Mouse (Mus musculus) intestine, embryonic 16.5 days (tissue): Measurements from ENCODE around the gene Adsl. TPM values are rescaled to one million over a fixed set of nuclear protein-coding genes. Genes with fewer than 3 reads are reported as not detected.

Source experiments
- ATAC-seq: fragments of 200-750 bp; cut with Nextera tagmentation; 2 replicates; pipeline ENCODE4 v1.8.0; 2017; ENCODE audit warnings: moderate TSS enrichment, moderate library complexity
- H3K27ac ChIP-seq: fragments of 300-500 bp; sonication (generic); 2 replicates; pipeline ENCODE4 v1.5.1; 2014; ENCODE audit warnings: mild to moderate bottlenecking, low read length
- H3K27me3 ChIP-seq: fragments of 300-500 bp; sonication (generic); replicated peaks from 2 replicates; pipeline ENCODE4 v1.6.1; 2014; ENCODE audit warnings: low read length, control low read depth, mixed read lengths; ENCODE audit not compliant: control insufficient read depth, insufficient read depth
- H3K36me3 ChIP-seq: fragments of 300-500 bp; sonication (generic); 2 replicates; pipeline ENCODE4 v1.6.1; 2014; ENCODE audit warnings: low read length, control low read depth; ENCODE audit not compliant: control insufficient read depth, insufficient read depth
- H3K4me1 ChIP-seq: fragments of 300-500 bp; sonication (generic); 2 replicates; pipeline ENCODE4 v1.6.1; 2014; ENCODE audit warnings: low read length, control low read depth, mixed read lengths; ENCODE audit not compliant: control insufficient read depth, insufficient read depth
- H3K4me2 ChIP-seq: fragments of 300-500 bp; sonication (generic); 2 replicates; pipeline ENCODE4 v1.6.1; 2014; ENCODE audit warnings: low read depth, low read length, control low read depth
- H3K4me3 ChIP-seq: fragments of 300-500 bp; sonication (generic); 2 replicates; pipeline ENCODE4 v1.5.1; 2014; ENCODE audit warnings: mild to moderate bottlenecking, low read length
- H3K9ac ChIP-seq: fragments of 300-500 bp; sonication (generic); 2 replicates; pipeline ENCODE4 v1.6.1; 2014; ENCODE audit warnings: low read depth, low read length
- H3K9me3 ChIP-seq: fragments of 300-500 bp; sonication (generic); 2 replicates; pipeline ENCODE4 v1.6.1; 2016; ENCODE audit warnings: low read length, control low read depth; ENCODE audit not compliant: control insufficient read depth
- WGBS: fragments of 180-500 bp; shearing (Covaris S2); extraction: QIAGEN DNeasy Blood & Tissue Kit; methylation state at CpG from one replicate; pipeline ENCODE4 v1.1.7; 2014; 5-methylcytosine and 5-hydroxymethylcytosine counted together
- polyA plus RNA-seq: library from polyadenylated mRNA; unstranded; fragments of >200 nt; fragmentation: Nextera tagmentation; extraction: Ambion mirVana; gene quantifications from 2 replicates; pipeline ENCODE4 v1.2.1, GENCODE M21; 2015

Gene Adsl
- polyA plus RNA-seq, 1 experiment from 2014 or later = 166 TPM

DNA sequence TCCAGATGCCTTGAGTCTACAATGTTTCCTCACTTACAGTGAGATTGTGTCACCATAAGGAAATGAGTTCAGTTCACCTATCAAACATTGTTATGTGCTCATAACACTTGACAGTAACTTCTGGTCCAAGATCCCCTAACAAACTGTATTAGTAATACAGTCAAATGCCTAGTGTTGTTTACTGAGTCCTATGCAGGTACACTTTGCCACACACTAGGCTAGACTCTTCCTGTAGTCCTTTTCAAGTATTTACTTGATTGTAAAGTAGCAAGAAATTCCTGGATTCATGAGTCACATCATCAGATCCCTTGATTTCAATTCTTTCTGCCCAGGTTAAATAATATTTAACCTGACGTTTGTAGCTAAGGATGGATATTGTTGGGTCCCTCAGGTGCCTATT lies 21.1 kb downstream of the Adsl start:
- no peak for ATAC-seq
- Histone ChIP-seq H3K36me3 (peaks cover 25% of the 10 kb centered on the region), H3K4me2 (no peak overlapping the region), H3K27me3 (no peaks in the 10 kb centered on the region), H3K27ac (no peak overlapping the region), H3K4me1 (no peaks in the 10 kb centered on the region), H3K9ac (no peak overlapping the region), H3K4me3 (no peak overlapping the region), H3K9me3 (no peaks in the 10 kb centered on the region)
- 86% methylated on average over 1 of the region's 1 CpGs for WGBS

GRCm38 (mm10) chr15:80974311-80974710 lies 26.0 kb downstream of the Adsl start:
- Histone ChIP-seq H3K27me3 (no peaks in the 10 kb centered on the region), H3K4me2 (no peak overlapping the region), H3K9ac (no peak overlapping the region), H3K27ac (no peak overlapping the region), H3K9me3 (no peaks in the 10 kb centered on the region), H3K4me3 (no peak overlapping the region), H3K4me1 (peaks cover 5% of the 10 kb centered on the region; the same call in 1 of the 2 replicates), H3K36me3 (no peaks in the 10 kb centered on the region)
- 44% methylated on average over 5 of the region's 5 CpGs for WGBS
- no peak for ATAC-seq

GRCm38 (mm10) chr15:80975666-80976065 lies 27.4 kb downstream of the Adsl start:
- H3K4me3 ChIP-seq = no peak overlapping the region
- H3K4me1 ChIP-seq = peaks cover 5% of the 10 kb centered on the region; the same call in 1 of the 2 replicates
- 79% methylated on average over 3 of the region's 3 CpGs for WGBS
- H3K4me2 ChIP-seq = no peak overlapping the region
- no peak for ATAC-seq
- no peak overlapping the region for H3K9ac ChIP-seq
- H3K27me3 ChIP-seq = no peaks in the 10 kb centered on the region
- H3K27ac ChIP-seq = no peak overlapping the region
- no peaks in the 10 kb centered on the region for H3K9me3 ChIP-seq
- no peaks in the 10 kb centered on the region for H3K36me3 ChIP-seq

DNA sequence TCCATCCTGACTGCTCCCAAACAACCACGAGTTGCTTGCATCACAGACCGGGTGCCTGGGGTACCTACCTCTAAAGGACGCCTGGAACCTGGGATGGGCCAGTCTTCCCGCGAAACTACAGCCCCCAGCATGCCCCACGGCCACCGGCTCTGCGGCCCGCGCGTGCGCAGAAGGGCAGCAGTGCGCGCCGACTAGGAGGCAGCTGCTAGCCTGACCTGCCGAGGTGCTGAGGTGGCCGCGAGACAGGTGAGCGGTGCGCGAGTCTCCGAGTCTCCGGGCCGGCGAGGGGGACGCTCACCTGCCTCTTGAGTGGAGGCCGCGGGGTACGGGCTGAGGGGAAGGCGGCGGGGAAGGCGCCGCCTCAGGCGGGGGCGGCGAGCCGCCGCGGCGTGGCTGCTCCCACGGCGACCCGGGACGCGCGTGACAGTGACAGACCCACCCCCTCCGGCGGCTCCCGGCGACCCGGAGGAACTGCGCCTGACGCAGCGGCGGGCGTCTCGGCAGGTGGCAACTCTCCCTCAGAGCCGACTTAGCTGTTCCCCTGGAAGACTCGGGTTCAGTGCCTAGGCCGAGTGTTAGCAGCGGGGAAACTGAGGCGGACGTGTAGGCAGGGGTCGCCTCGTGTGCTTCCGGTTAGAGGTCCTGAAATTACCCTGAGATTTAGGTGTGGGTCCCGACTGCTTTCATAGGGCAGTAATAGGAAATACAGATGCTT lies 29.5 kb downstream of the Adsl start, which contains the start of gene Sgsm3:
Gene Sgsm3, plus strand, starts transcription at position 146 of the 715 bp plus-strand sequence.
- H3K4me3 ChIP-seq = peak within 1 kb of the TSS; percentile 87
- H3K27me3 ChIP-seq = no peaks in the 10 kb centered on the region
- H3K4me1 ChIP-seq = peaks cover 5% of the 10 kb centered on the region; the same call in 1 of the 2 replicates
- peak; percentile 95 for ATAC-seq
- no peak within 1 kb of the TSS for H3K27ac ChIP-seq
- peak within 1 kb of the TSS; percentile 82 for H3K9ac ChIP-seq
- no peaks in the 10 kb centered on the region for H3K9me3 ChIP-seq
- H3K4me2 ChIP-seq = peak within 1 kb of the TSS; percentile 91
- no peaks in the 10 kb centered on the region for H3K36me3 ChIP-seq
- WGBS = under 1% methylated on average over 66 of the region's 67 CpGs

DNA sequence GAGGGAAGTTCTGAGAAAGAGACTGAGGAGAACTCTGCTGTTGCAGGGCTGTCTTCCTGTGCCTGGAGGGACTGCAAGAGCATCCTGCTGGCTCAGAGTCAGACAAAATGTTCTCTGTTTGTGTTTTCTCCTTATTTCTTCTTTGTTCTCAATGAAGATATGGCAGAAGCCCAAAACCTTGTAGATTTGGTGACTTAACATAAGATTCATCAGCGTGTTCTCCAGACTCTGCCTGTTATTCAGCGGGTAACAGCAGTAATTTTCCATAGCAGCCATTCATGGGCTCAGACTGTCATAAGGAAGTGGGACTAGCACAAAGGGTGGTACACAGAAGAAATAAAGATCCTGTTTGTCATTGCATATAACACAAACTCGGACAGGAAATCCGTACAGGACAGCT lies 31.3 kb downstream of the Adsl start:
- H3K27ac ChIP-seq = no peak overlapping the region
- peaks cover 5% of the 10 kb centered on the region; the same call in 1 of the 2 replicates for H3K4me1 ChIP-seq
- no peaks in the 10 kb centered on the region for H3K27me3 ChIP-seq
- no peak overlapping the region for H3K4me2 ChIP-seq
- no peak for ATAC-seq
- H3K4me3 ChIP-seq = no peak overlapping the region
- no peaks in the 10 kb centered on the region for H3K9me3 ChIP-seq
- 55% methylated on average over 4 of the region's 4 CpGs for WGBS
- H3K36me3 ChIP-seq = no peaks in the 10 kb centered on the region
- no peak overlapping the region for H3K9ac ChIP-seq

DNA sequence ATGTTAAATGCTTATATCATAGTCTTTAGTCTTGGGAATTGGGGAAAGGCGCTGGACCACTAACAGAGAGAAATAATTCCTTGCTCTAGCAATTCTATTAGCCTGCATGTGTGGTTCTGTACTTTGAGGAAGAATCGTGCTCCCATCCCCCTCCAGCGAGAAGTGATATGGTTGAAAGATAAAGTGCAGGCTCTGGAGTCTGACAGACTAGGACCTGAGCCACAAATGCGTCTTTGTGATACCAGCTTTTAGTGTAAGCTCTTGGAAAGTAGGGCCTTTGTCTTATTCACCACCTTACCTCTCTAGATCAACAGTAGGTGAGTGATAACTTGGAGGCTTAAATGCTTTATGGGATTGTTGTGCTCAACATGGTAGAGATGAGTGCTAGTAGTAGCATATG lies 32.9 kb downstream of the Adsl start:
- 80% methylated on average over 4 of the region's 4 CpGs for WGBS
- H3K4me1 ChIP-seq = peaks cover 5% of the 10 kb centered on the region; the same call in 1 of the 2 replicates
- H3K9me3 ChIP-seq = no peaks in the 10 kb centered on the region
- ATAC-seq = no peak
- no peaks in the 10 kb centered on the region for H3K27me3 ChIP-seq
- no peak overlapping the region for H3K27ac ChIP-seq
- no peak overlapping the region for H3K4me2 ChIP-seq
- no peak overlapping the region for H3K4me3 ChIP-seq
- no peak overlapping the region for H3K9ac ChIP-seq
- H3K36me3 ChIP-seq = no peaks in the 10 kb centered on the region

DNA sequence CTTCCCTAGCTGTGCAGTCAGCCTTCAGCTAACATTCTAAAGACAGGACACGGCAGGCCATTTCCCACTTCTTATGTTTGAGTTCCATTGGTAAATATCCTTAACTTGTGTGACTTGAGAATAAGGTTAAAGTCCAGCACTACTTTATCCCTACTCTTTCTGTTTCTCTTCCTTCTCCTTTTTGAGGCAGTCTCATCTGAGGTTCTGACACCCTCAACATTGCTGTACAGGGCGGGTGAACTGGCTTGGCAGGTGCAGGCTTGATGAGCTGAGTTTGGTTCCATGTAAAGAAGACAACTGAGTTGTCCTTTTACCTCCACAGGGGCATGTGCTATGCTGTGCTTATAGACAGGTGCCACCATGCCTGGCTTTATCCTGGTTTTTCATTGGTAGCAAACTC lies 35.0 kb downstream of the Adsl start:
- no peak overlapping the region for H3K4me2 ChIP-seq
- WGBS = 58% methylated on average over 2 of the region's 2 CpGs
- no peaks in the 10 kb centered on the region for H3K36me3 ChIP-seq
- no peaks in the 10 kb centered on the region for H3K9me3 ChIP-seq
- H3K27me3 ChIP-seq = no peaks in the 10 kb centered on the region
- no peak overlapping the region for H3K9ac ChIP-seq
- H3K4me1 ChIP-seq = peaks cover 5% of the 10 kb centered on the region; the same call in 1 of the 2 replicates
- peak; percentile 42; the same call in 1 of the 2 replicates for ATAC-seq
- H3K27ac ChIP-seq = no peak overlapping the region
- no peak overlapping the region for H3K4me3 ChIP-seq

- H3K27ac ChIP-seq = no peak overlapping the region
- H3K36me3 ChIP-seq = no peaks in the 10 kb centered on the region
- H3K9me3 ChIP-seq = no peaks in the 10 kb centered on the region
- H3K4me3 ChIP-seq = no peak overlapping the region
- ATAC-seq = no peak
- no peaks in the 10 kb centered on the region for H3K27me3 ChIP-seq
- 69% methylated on average over 1 of the region's 1 CpGs for WGBS
- no peaks in the 10 kb centered on the region for H3K4me1 ChIP-seq
- H3K9ac ChIP-seq = no peak overlapping the region
- H3K4me2 ChIP-seq = no peak overlapping the region
These were observed 40.0 kb downstream of the Adsl start for GRCm38 (mm10) chr15:80988331-80988730.

GRCm38 (mm10) chr15:80989712-80990111 lies 41.4 kb downstream of the Adsl start:
- no peak overlapping the region for H3K4me2 ChIP-seq
- no peaks in the 10 kb centered on the region for H3K9me3 ChIP-seq
- no peaks in the 10 kb centered on the region for H3K4me1 ChIP-seq
- no peak overlapping the region for H3K9ac ChIP-seq
- H3K27me3 ChIP-seq = no peaks in the 10 kb centered on the region
- H3K36me3 ChIP-seq = no peaks in the 10 kb centered on the region
- ATAC-seq = peak; percentile 65
- 52% methylated on average over 3 of the region's 3 CpGs for WGBS
- no peak overlapping the region for H3K4me3 ChIP-seq
- H3K27ac ChIP-seq = no peak overlapping the region
